In the genomic region with DNA sequence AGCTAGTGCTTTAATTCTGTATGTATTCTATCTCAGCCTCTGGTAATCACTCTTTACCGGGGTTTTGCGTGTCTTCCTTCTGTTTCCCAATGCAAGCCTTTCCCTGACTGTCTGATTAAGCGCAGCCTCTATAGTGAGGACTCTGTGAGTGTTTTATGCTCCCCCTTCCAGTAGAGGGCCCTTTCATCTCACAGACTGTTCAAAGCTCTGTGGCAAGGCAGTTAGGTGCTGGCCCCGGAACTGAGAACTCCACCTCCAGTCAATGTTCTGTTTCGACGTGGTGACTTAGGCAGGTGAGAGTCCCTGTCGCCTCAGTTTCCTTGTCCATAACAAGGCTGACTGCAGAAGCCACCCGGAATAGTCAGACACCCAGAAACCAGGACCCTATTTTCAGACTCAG, we compare ENCODE assay signal across 9 mouse cellular contexts.
DNase-seq lines count a peak whose midpoint lies in the region; ATAC-seq and TF ChIP-seq lines count a peak whose summit lies in the region.
"Had no signal": no experiment of that assay in that cellular context is flagged by ENCODE, and none has a peak within 500 bp of the region (broad histone marks: within the 10 kb centered on the region; RNA-seq: fewer than 3 reads in every experiment).

No protein-coding gene starts in this region.

- no peak for DNase-seq in hindbrain, embryonic 11.5 days (ENCODE audit: low spot score)
- peak; percentile 76 for DNase-seq in 416B (ENCODE audit: low read depth)
- peak; percentile 6 for DNase-seq in A20 (ENCODE audit: low read depth, low spot score)
- peak; percentile 23 for DNase-seq in forebrain, postnatal 0 days
- no peak for DNase-seq in ovary, adult 18-20 months (ENCODE audit: low spot score)
- DNase-seq in Muller cell, postnatal 12 days (ENCODE audit: inconsistent ontology term), result no peak

- no peak overlapping the region for H3K4me3 ChIP-seq in hindbrain, embryonic 13.5 days
- H3K4me3 ChIP-seq in hindbrain, embryonic 11.5 days (ENCODE audit: low read depth, low read length), result no peak overlapping the region
- H3K4me3 ChIP-seq in forebrain, postnatal 0 days (ENCODE audit: low read depth, low read length), result no peak overlapping the region
- H3K4me3 ChIP-seq: limb, embryonic 12.5 days; neural tube, embryonic 15.5 days had no signal

- WGBS in hindbrain, embryonic 13.5 days, result 78% methylated on average over 8 of the region's 8 CpGs
- WGBS in hindbrain, embryonic 11.5 days, result 76% methylated on average over 8 of the region's 8 CpGs
- WGBS in forebrain, postnatal 0 days, result 72% methylated on average over 8 of the region's 8 CpGs

- no peak overlapping the region for H3K9ac ChIP-seq in hindbrain, embryonic 13.5 days
- no peak overlapping the region for H3K9ac ChIP-seq in hindbrain, embryonic 11.5 days (ENCODE audit: low read depth, low read length)
- H3K9ac ChIP-seq in forebrain, postnatal 0 days, result no peak overlapping the region
- H3K9ac ChIP-seq: limb, embryonic 12.5 days; neural tube, embryonic 15.5 days had no signal

- H3K9me3 ChIP-seq in hindbrain, embryonic 13.5 days, result no peaks in the 10 kb centered on the region
- no peaks in the 10 kb centered on the region for H3K9me3 ChIP-seq in hindbrain, embryonic 11.5 days (ENCODE audit: control insufficient read depth, low read length)
- no peaks in the 10 kb centered on the region for H3K9me3 ChIP-seq in forebrain, postnatal 0 days (ENCODE audit: low read length)
- H3K9me3 ChIP-seq: limb, embryonic 12.5 days; neural tube, embryonic 15.5 days had no signal

- peaks cover 10% of the 10 kb centered on the region for H3K4me1 ChIP-seq in hindbrain, embryonic 13.5 days (replicated peaks)
- H3K4me1 ChIP-seq in hindbrain, embryonic 11.5 days (replicated peaks; ENCODE audit: control insufficient read depth, insufficient read depth, low read length), result no peaks in the 10 kb centered on the region
- peaks cover 7% of the 10 kb centered on the region; the same call in 1 of the 2 replicates for H3K4me1 ChIP-seq in forebrain, postnatal 0 days (ENCODE audit: insufficient read depth)

- H3K36me3 ChIP-seq in hindbrain, embryonic 13.5 days, result no peaks in the 10 kb centered on the region
- no peaks in the 10 kb centered on the region for H3K36me3 ChIP-seq in hindbrain, embryonic 11.5 days (ENCODE audit: control insufficient read depth, insufficient read depth, low read length)
- no peaks in the 10 kb centered on the region for H3K36me3 ChIP-seq in forebrain, postnatal 0 days (ENCODE audit: insufficient read depth)
- H3K36me3 ChIP-seq: limb, embryonic 12.5 days; neural tube, embryonic 15.5 days had no signal

- H3K27ac ChIP-seq in hindbrain, embryonic 13.5 days, result no peak overlapping the region
- H3K27ac ChIP-seq in hindbrain, embryonic 11.5 days (ENCODE audit: low read depth, low read length), result no peak overlapping the region
- H3K27ac ChIP-seq in forebrain, postnatal 0 days (ENCODE audit: low read depth, low read length), result no peak overlapping the region
- H3K27ac ChIP-seq: limb, embryonic 12.5 days; neural tube, embryonic 15.5 days had no signal

- H3K4me2 ChIP-seq in hindbrain, embryonic 13.5 days, result no peak overlapping the region
- no peak overlapping the region for H3K4me2 ChIP-seq in hindbrain, embryonic 11.5 days (replicated peaks; ENCODE audit: low read depth, low read length)
- peak overlapping the region; percentile 23; the same call in 1 of the 2 replicates for H3K4me2 ChIP-seq in forebrain, postnatal 0 days (ENCODE audit: low read depth)

- H3K27me3 ChIP-seq in hindbrain, embryonic 13.5 days, result peaks cover 9% of the 10 kb centered on the region; the same call in 1 of the 2 replicates
- H3K27me3 ChIP-seq in hindbrain, embryonic 11.5 days (ENCODE audit: control insufficient read depth, insufficient read depth, low read length), result no peaks in the 10 kb centered on the region
- H3K27me3 ChIP-seq in forebrain, postnatal 0 days (ENCODE audit: insufficient read depth, low read length), result no peaks in the 10 kb centered on the region

- TF ChIP-seq CTCF in forebrain, postnatal 0 days (IDR thresholded peaks at IDR 0.05; ENCODE audit: low read depth), result 0 out of 2 replicates have a peak, but pooled peaks have one; percentile 37

- 0 out of 2 replicates have a peak, but pooled peaks have one; percentile 15 for ATAC-seq in hindbrain, embryonic 13.5 days (ENCODE audit: low FRiP score)
- no peak for ATAC-seq in hindbrain, embryonic 11.5 days (ENCODE audit: low FRiP score)
- ATAC-seq in forebrain, postnatal 0 days, result no peak

Comparison
In these comparisons a context has a peak if more than half of its experiments do, and no peak if none do; other contexts are left out.
1. DNase-seq: peak in 416B (single experiment), A20 (single experiment) and forebrain, postnatal 0 days (single experiment); none in hindbrain, embryonic 11.5 days (single experiment), ovary, adult 18-20 months (single experiment) and Muller cell, postnatal 12 days (single experiment).